Mouse (Mus musculus) hindbrain, embryonic 10.5 days (tissue): ENCODE data around the gene Ttc9c. TPM values are rescaled to one million over a fixed set of nuclear protein-coding genes. Genes with fewer than 3 reads are reported as not detected.

Experiments
- DNase-seq: peaks from one replicate; pipeline ENCODE4 v3.0.0-alpha.2; 2017; ENCODE audit warnings: low spot score
- H3K27ac ChIP-seq: fragments of 300-500 bp; sonication (generic); 2 replicates; pipeline ENCODE4 v1.5.1; 2016; ENCODE audit warnings: mild to moderate bottlenecking, moderate library complexity
- H3K27me3 ChIP-seq: fragments of 300-500 bp; sonication (generic); 2 replicates; pipeline ENCODE4 v1.6.1; 2016; ENCODE audit warnings: mild to moderate bottlenecking; ENCODE audit not compliant: poor library complexity, insufficient read depth, severe bottlenecking
- H3K36me3 ChIP-seq: fragments of 300-500 bp; sonication (generic); 2 replicates; pipeline ENCODE4 v1.6.1; 2016; ENCODE audit warnings: mild to moderate bottlenecking, moderate library complexity
- H3K4me1 ChIP-seq: fragments of 300-500 bp; sonication (generic); replicated peaks from 2 replicates; pipeline ENCODE4 v1.6.1; 2016; ENCODE audit warnings: mild to moderate bottlenecking
- H3K4me3 ChIP-seq: fragments of 300-500 bp; sonication (generic); 2 replicates; pipeline ENCODE4 v1.5.1; 2016; ENCODE audit warnings: mild to moderate bottlenecking, moderate library complexity
- H3K9me3 ChIP-seq: fragments of 300-500 bp; sonication (generic); 2 replicates; pipeline ENCODE4 v1.6.1; 2016; ENCODE audit warnings: mild to moderate bottlenecking, moderate library complexity
- WGBS: fragments of 180-500 bp; shearing (Covaris S2); methylation state at CpG from one replicate; pipeline ENCODE4 v1.1.7; 2016; 5-methylcytosine and 5-hydroxymethylcytosine counted together
- polyA plus RNA-seq: library from polyadenylated mRNA; unstranded; fragments of >200 nt; fragmentation: Nextera tagmentation; extraction: Ambion mirVana; gene quantifications from 2 replicates; pipeline ENCODE4 v1.2.1, GENCODE M21; 2016

The Ttc9c gene
- polyA plus RNA-seq: 52.0 and 67.5 TPM in 2 replicates

- Histone ChIP-seq H3K27me3 (no peaks in the 10 kb centered on the region), H3K36me3 (peaks cover 54% of the 10 kb centered on the region), H3K4me1 (peaks cover 48% of the 10 kb centered on the region), H3K4me3 (peak within 1 kb of the TSS; percentile 100), H3K9me3 (no peaks in the 10 kb centered on the region), H3K27ac (peak within 1 kb of the TSS; percentile 98)
- DNase-seq: peak; percentile 97
- WGBS: under 1% methylated on average over 33 of the region's 33 CpGs
Measured at GRCm38 (mm10) chr19:8818801-8819595, at the start of gene Ttc9c. Gene Ttc9c (minus strand): TSS chr19:8819333.

GRCm38 (mm10) chr19:8864265-8864664 is 45.1 kb upstream of the Ttc9c start:
- no peaks in the 10 kb centered on the region for H3K9me3 ChIP-seq
- no peak for DNase-seq
- no peak overlapping the region for H3K4me3 ChIP-seq
- no peaks in the 10 kb centered on the region for H3K4me1 ChIP-seq
- no peaks in the 10 kb centered on the region for H3K27me3 ChIP-seq
- H3K36me3 ChIP-seq: no peaks in the 10 kb centered on the region
- WGBS: 83% methylated on average over 6 of the region's 6 CpGs
- no peak overlapping the region for H3K27ac ChIP-seq

- Histone ChIP-seq H3K4me1 (no peaks in the 10 kb centered on the region), H3K9me3 (no peaks in the 10 kb centered on the region), H3K27me3 (no peaks in the 10 kb centered on the region), H3K27ac (no peak overlapping the region), H3K4me3 (no peak overlapping the region), H3K36me3 (no peaks in the 10 kb centered on the region)
- WGBS: 22% methylated on average over 1 of the region's 1 CpGs
- DNase-seq: no peak
Measured at GRCm38 (mm10) chr19:8859018-8859417, 39.9 kb upstream of the Ttc9c start.

GRCm38 (mm10) chr19:8857689-8858088 is 38.6 kb upstream of the Ttc9c start:
- Histone ChIP-seq H3K27me3 (no peaks in the 10 kb centered on the region), H3K4me1 (no peaks in the 10 kb centered on the region), H3K4me3 (no peak overlapping the region), H3K9me3 (no peaks in the 10 kb centered on the region), H3K36me3 (no peaks in the 10 kb centered on the region), H3K27ac (no peak overlapping the region)
- WGBS: 42% methylated on average over 4 of the region's 4 CpGs
- no peak for DNase-seq

- WGBS: 82% methylated on average over 3 of the region's 3 CpGs
- peaks cover 13% of the 10 kb centered on the region for H3K36me3 ChIP-seq
- DNase-seq: no peak
- H3K4me1 ChIP-seq: peaks cover 9% of the 10 kb centered on the region; the same call in 1 of the 2 replicates
- H3K27me3 ChIP-seq: no peaks in the 10 kb centered on the region
- no peaks in the 10 kb centered on the region for H3K9me3 ChIP-seq
- no peak overlapping the region for H3K4me3 ChIP-seq
- H3K27ac ChIP-seq: no peak overlapping the region
Measured at GRCm38 (mm10) chr19:8853117-8853516, 34.0 kb upstream of the Ttc9c start.

GRCm38 (mm10) chr19:8852236-8852928 is 33.2 kb upstream of the Ttc9c start:
- no peak overlapping the region for H3K4me3 ChIP-seq
- H3K27ac ChIP-seq: no peak overlapping the region
- WGBS: 66% methylated on average over 10 of the region's 10 CpGs
- no peaks in the 10 kb centered on the region for H3K27me3 ChIP-seq
- H3K4me1 ChIP-seq: peaks cover 9% of the 10 kb centered on the region; the same call in 1 of the 2 replicates
- peaks cover 20% of the 10 kb centered on the region for H3K36me3 ChIP-seq
- no peak for DNase-seq
- no peaks in the 10 kb centered on the region for H3K9me3 ChIP-seq

GRCm38 (mm10) chr19:8851639-8852038 is 32.5 kb upstream of the Ttc9c start:
- no peak overlapping the region for H3K27ac ChIP-seq
- no peaks in the 10 kb centered on the region for H3K9me3 ChIP-seq
- no peak for DNase-seq
- H3K36me3 ChIP-seq: peaks cover 27% of the 10 kb centered on the region
- WGBS: 52% methylated on average over 7 of the region's 7 CpGs
- H3K4me3 ChIP-seq: no peak overlapping the region
- peaks cover 9% of the 10 kb centered on the region; the same call in 1 of the 2 replicates for H3K4me1 ChIP-seq
- no peaks in the 10 kb centered on the region for H3K27me3 ChIP-seq

- Histone ChIP-seq H3K27me3 (no peaks in the 10 kb centered on the region), H3K4me1 (peaks cover 9% of the 10 kb centered on the region; the same call in 1 of the 2 replicates), H3K9me3 (no peaks in the 10 kb centered on the region), H3K27ac (no peak within 1 kb of the TSS), H3K36me3 (peaks cover 39% of the 10 kb centered on the region), H3K4me3 (no peak within 1 kb of the TSS)
- no peak for DNase-seq
- WGBS: 33% methylated on average over 7 of the region's 7 CpGs
Measured at GRCm38 (mm10) chr19:8850402-8850901, 31.3 kb upstream of the Ttc9c start, which contains the start of gene Lrrn4cl. Gene Lrrn4cl (plus strand): TSS chr19:8850768.

- peaks cover 9% of the 10 kb centered on the region; the same call in 1 of the 2 replicates for H3K4me1 ChIP-seq
- H3K27ac ChIP-seq: no peak overlapping the region
- no peak for DNase-seq
- H3K36me3 ChIP-seq: peaks cover 42% of the 10 kb centered on the region
- H3K9me3 ChIP-seq: no peaks in the 10 kb centered on the region
- 81% methylated on average over 5 of the region's 5 CpGs for WGBS
- no peak overlapping the region for H3K4me3 ChIP-seq
- no peaks in the 10 kb centered on the region for H3K27me3 ChIP-seq
Measured at GRCm38 (mm10) chr19:8848356-8848755, 29.2 kb upstream of the Ttc9c start.

- peaks cover 18% of the 10 kb centered on the region for H3K4me1 ChIP-seq
- DNase-seq: peak; percentile 70
- H3K27me3 ChIP-seq: no peaks in the 10 kb centered on the region
- no peaks in the 10 kb centered on the region for H3K9me3 ChIP-seq
- no peak overlapping the region for H3K4me3 ChIP-seq
- H3K27ac ChIP-seq: no peak overlapping the region
- H3K36me3 ChIP-seq: peaks cover 61% of the 10 kb centered on the region
- WGBS: 71% methylated on average over 5 of the region's 5 CpGs
Measured at GRCm38 (mm10) chr19:8844371-8845129, 25.4 kb upstream of the Ttc9c start.

- 92% methylated on average over 6 of the region's 6 CpGs for WGBS
- Histone ChIP-seq H3K27me3 (no peaks in the 10 kb centered on the region), H3K9me3 (no peaks in the 10 kb centered on the region), H3K27ac (no peak overlapping the region), H3K36me3 (peaks cover 47% of the 10 kb centered on the region), H3K4me1 (peaks cover 33% of the 10 kb centered on the region), H3K4me3 (no peak overlapping the region)
- no peak for DNase-seq
Measured at GRCm38 (mm10) chr19:8842961-8843360, 23.8 kb upstream of the Ttc9c start.

- Histone ChIP-seq H3K4me3 (peak overlapping the region; percentile 63), H3K4me1 (peaks cover 44% of the 10 kb centered on the region), H3K9me3 (no peaks in the 10 kb centered on the region), H3K36me3 (peaks cover 35% of the 10 kb centered on the region), H3K27ac (peak overlapping the region; percentile 98), H3K27me3 (no peaks in the 10 kb centered on the region)
- 88% methylated on average over 7 of the region's 7 CpGs for WGBS
- no peak for DNase-seq
Measured at GRCm38 (mm10) chr19:8841012-8841411, 21.9 kb upstream of the Ttc9c start.
